Mouse (Mus musculus) hematopoietic stem cell, adult 5-6 weeks (primary cell): ENCODE measurements around the gene Mecom. TPM values are rescaled to one million over a fixed set of nuclear protein-coding genes. Genes with fewer than 3 reads are reported as not detected.
A peak's percentile ranks its signal among the peaks of the same experiment; 100 is the strongest.

Experiments used
- ATAC-seq, 2 experiments: fragments of 125-278 bp in 1 of 2; replicated peaks in 1 of 2; 2 replicates each; pipeline ENCODE4 v1.8.0; 2016 to 2017; ENCODE audit warnings: inconsistent platforms in 2 of 2, mild to moderate bottlenecking in 2 of 2, moderate number of reproducible peaks in 2 of 2, low read depth in 1 of 2, moderate TSS enrichment in 1 of 2; ENCODE audit not compliant: low FRiP score in 2 of 2, poor library complexity in 2 of 2, severe bottlenecking in 2 of 2, insufficient read depth in 1 of 2, low TSS enrichment in 1 of 2
- total RNA-seq: library from RNA; stranded (forward); fragments of 172-1452, 232-1000 nt; gene quantifications from 2 replicates; pipeline ENCODE4 v1.2.3, GENCODE M21; 2017

Mecom gene
- total RNA-seq, 1 experiment from 2014 or later = 82.2 TPM

DNA sequence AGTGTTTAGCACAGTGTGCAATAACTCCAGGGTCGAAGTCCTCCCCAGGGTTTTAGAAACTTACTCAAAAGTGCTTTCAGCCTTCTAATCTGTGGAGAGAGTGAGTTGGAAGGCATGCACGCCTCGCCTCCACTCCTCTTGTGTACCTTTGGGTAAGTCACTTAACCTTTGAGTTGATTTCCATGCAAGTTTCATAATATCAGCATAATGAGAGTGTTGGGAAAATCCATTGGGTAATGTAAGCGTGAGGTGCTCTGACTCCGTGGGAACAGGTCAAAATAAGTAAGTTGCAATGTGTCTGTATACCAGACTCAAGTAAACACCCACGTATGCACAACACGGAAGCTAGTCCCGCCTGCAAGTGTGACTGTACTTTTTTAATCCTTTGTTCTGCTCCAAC is 528.4 kb downstream of the Mecom start:
- no peak for ATAC-seq

DNA sequence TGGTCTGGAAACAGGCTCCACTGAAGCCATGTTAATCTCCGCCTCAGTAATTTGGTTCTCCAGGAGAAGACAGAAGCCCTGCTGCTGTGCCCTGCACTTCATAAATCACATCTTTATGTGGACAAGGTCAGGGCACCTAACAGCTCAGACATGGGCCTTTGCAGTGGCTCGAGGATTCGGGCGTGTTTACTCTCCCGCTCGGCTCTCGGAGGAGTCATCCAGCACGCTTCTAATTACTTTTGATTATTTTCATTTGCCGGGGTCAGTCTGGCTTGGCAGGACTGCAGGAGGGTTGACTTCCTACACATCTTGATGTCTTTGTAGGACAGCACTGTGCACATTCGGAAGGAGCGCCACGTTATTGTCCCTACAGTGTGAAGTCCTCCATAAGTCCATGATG is 529.6 kb downstream of the Mecom start:
- ATAC-seq = no peak

DNA sequence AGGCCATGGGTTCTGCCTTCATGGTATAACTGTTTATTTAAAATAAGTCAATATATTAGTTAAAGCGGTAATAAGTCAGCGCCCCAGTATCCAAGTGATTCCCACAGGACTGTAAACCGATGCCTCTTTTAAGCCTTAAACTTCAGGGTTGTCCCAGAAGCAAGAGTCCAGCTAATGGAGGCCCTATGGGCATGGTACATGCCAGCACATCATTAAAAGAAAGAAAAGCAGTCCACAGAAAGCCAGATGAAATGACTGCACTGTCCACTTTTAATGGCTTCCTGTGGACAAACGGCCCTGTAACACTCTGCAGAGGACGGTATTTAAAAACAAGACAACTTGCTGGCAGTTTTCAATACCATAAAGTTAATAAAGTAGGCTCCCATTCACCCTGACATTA is 531.0 kb downstream of the Mecom start:
- ATAC-seq = no peak

DNA sequence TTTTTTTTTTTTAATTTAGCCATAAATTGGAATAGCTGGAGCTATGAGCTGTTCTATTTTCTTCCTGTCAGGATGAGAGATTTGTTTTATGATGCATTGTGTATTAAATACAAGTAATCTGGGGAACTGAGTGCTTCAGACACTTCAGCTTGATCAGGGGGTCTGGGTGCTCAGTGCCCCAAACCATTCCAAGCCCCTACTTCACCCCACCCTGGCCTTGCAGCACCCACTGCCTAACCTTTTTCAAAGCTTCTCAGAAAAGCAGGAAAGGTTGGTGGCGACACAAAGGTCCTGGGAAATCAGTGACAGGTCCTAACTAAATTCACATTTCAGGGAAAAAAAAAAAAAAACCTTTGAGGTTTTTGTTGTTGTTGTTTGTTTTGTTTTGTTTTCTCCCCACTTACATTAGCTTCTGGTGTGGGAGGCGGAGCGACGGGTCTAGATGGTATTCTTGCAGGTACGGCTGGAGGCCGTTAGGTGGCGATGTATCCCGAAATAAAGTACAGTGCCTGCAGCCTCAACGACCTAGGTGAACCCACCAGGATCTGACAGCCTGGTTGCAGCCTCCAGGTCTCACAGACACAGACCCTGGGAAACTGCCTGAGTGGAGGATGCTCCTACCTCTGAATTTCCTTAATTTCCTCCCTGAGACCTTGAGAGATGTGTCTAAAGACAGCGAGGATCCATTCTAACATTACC is 532.7 kb downstream of the Mecom start:
- peak; percentile 89 to 92 for ATAC-seq

DNA sequence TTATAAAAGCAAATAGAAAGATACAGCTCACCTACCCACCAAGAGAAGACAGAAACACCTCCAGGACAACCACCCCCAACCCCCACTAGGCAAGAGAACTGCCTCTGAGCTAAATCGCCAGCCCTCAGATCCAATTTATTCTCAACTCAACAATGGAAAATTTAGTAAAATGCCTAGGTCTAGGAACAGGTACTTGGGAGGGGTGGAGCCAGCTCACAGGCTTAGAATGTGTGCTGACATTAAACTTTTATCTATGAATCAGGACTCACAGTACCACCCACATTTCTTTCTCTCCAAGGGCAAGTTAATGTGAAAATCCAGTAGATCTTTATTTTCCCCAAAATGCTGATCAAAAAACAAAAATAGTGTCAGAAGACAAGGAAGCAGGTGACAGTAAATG is 533.5 kb downstream of the Mecom start:
- no peak for ATAC-seq

DNA sequence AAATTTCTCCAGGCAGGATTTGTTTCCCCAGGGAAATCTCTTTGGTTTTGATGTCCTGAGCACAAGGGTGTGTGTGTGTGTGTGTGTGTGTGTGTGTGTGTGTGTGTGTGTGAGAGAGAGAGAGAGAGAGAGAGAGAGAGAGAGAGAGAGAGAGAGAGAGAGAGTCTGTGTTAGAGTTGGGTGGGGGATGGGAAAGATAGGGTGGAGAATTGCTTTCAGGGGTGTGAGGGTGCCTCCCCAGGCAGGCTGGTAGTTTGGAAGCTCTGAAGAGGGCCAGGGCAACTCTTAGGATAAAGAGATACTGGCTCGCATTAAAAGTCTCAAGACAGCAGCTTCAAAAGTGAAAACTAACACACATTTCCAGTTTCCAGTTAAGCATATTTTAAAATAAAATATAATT is 534.4 kb downstream of the Mecom start:
- ATAC-seq = no peak

DNA sequence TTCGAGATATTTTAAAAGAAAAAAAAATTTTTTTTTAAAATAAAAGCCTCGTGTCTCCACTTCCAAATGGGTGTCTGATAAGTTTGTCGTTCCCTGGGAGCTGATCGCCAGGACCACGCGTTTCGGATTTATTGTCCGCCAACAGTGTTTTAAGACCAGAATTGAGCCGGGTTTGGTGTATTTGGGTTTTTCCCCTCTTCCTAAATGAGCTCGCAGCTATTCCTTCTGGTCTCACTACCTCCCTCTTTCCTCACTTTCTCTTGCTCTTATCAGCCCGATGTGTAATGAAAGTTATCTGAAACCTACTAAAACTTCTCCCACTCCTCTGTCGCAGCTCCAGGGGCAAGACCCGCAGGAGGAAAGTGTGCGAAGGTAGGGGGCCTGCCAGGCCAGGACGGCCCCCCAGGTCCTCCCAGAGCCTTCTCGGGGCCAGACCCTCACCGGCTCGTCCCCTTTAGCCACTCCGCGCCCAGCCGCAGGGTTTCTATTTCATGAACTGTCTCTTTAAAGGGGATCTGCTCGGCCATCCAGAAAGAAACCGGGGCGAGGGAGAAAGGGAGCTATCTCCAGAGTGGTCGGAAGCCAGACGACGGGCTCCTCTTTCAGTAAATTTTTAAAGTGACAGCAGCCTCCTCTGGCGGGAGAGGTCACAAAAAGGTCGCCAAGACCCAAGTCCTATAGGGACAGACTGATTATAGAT is 535.0 kb downstream of the Mecom start:
- ATAC-seq = peak; percentile 6 to 38; a peak in 3 of 4 replicates

DNA sequence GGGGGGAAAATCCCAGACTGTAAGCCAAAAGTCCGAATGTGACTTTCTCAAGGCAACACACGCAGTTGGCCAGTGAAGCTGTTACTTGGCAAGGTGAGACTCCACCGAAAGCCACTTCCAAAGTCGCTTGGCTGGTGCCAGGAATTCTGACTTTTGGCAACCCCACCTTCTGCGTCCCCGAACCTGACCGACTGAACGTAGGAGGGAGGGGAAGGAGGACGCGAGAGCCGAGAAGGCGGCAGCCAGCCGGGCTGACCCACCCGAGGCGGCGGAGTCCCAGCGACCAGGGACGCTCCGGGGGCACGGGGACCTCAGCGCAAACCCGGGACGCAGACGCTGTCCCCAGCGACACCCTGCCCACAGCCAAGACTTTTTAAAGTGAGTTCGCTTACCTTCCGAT is 535.7 kb downstream of the Mecom start:
- 0 out of 4 replicates have a peak, but pooled peaks of 1 of the 2 experiments have one; percentile 18 for ATAC-seq

DNA sequence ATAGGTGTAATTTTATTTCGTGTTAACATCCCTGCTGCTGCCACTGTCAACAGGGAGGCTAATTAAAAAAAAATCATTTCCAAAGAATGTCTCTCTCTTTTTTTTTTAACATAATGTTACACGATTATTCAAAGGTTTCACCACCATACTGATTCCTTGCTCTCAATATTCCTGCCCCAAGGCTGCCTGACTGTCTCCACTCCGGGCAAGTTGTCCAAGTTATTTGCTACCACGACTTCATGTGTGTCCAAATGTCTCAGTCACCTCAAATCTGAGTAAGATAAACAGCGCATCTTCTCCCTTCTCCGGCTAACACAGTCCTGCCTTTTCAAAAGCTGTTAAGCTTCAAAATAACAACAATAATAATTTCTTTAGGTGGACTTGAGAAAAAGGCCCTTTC is 536.1 kb downstream of the Mecom start:
- no peak for ATAC-seq

DNA sequence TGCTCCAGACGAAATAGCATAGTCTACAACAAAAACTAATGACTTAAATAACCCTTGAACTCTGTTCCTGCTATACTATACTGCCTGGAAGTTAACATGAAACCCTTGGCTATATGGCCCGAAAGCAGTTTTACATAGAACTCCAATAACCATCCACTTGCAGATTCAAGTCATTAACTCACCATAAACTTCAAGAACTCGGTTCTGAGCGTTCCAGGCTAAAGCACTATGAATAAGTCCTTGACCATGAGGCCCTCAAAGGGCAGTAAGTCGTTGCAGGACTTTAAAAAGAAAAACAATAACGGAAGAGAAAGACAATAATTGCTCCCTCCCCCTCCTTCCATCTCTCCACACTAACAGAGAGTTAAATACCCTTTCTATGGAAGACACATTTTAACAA is 536.9 kb downstream of the Mecom start:
- no peak for ATAC-seq

DNA sequence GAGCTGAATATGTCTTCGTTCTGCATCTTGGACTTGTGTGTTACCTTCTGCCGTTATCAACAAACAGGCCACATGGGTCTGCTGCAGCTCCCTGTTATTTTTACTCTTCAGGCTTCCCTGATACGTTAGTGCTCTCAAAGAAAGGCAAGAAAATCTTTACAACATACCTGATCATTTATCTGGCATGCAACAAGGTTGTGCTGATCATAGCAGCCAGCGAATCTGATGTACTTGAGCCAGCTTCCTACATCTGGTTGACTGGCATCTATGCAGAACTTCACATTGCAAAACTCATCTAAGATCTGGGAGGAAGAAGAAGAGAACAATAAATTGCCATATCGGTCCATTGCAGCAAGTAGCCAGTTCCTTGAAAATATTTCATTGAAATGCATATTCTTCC is 538.2 kb downstream of the Mecom start:
- ATAC-seq = no peak

DNA sequence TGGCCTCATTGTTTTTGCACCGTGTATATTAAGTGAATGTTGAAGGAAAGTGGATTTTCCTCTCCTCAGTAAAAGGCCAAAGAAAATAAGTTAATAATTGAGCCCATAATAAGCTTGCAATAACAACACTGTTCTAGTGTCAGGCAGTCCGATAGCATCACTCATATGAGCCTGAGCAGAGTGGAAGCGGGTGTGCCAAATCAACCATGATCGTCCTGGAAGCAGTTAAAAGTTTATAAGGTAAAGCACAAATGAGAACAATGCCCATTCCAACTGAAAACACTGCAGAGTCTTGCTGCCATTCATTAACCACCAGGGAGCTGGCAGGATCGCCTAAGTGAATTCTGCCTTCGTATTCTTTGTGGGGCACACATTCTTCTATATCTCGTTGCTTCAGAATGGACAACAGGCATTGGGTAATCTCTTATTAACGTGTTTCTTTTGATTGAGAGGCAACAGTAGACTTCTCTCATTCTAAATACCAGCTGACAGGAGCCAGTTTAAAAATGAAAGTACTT is 542.9 kb downstream of the Mecom start:
- no peak for ATAC-seq

DNA sequence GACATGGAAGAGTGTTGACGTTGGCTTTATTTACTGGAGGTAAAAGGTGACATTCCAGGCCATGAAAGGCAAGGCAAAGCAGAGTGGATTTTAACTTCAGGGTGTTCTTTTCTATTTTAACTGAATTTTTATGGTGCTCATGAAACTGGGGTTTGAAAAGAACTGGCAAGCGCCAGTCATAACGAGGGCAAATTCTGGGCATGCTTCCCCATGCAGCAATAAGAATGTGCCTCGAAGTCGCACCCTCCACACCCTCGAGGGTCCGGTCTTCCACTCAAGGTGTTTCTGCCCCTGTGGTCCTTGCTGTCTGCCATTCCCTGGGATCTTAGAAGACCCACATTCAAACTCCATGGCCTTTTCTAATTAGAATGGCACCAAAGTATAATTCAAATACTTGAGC is 547.5 kb downstream of the Mecom start:
- no peak for ATAC-seq

DNA sequence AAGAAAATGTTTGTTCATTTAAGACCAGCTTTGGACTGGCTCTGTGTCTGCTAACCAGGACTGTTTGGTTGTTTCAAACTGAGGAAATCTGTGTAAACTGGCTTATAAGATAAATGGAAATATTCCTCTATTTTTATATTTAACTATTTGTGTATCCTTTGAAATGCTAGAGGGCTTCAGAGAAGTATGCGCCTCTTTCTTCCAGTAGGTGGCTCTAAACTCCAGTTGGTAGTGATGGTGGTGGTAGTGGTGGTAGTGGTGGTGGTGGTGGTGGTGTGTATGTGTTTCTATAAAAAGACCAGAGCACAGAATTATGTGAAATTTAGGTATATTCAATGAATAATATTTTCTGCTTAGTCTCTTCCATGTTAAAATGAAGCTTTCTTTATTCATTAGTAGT is 548.8 kb downstream of the Mecom start:
- ATAC-seq = peak in 1 of 2 experiments; percentile 57; a peak in 1 of 4 replicates

DNA sequence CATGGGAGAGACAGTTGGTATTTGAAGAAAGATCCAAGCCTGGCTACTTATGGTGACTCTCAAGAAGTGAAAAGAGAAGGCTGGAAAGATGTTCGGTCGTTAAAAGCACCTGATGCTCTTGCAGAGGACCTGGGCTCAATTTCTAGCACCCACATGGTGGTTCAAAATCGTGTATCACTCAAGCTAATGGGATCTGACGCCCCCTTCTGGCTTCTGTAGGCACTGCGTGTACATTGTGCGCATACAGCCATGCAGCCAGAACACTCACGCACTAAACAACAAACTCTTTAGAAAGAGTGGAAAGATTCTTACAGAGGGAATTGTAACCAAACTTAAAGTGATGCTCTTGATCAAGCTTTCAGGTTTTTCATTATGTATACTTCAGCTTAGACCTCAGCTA is 550.7 kb downstream of the Mecom start:
- ATAC-seq = no peak

DNA sequence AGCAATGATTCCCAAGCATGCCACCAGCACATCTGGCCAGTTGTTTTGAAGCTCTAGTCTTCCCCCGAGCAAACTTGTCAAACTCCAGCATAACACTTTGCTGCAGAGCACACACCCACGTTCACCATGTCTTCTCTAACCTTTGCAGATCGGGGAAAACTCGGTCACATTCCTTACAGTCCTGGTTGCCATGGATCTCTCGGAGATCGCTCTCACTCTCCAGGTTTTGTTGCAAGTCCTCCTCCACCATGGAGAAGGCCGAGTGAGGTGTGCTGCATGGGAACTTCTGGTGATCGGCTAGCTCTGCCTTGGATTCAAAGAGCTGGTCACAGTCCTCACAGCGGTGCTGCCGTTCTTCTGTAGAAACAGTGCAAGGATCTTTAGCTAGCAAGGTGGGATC is 554.5 kb downstream of the Mecom start:
- ATAC-seq = no peak

DNA sequence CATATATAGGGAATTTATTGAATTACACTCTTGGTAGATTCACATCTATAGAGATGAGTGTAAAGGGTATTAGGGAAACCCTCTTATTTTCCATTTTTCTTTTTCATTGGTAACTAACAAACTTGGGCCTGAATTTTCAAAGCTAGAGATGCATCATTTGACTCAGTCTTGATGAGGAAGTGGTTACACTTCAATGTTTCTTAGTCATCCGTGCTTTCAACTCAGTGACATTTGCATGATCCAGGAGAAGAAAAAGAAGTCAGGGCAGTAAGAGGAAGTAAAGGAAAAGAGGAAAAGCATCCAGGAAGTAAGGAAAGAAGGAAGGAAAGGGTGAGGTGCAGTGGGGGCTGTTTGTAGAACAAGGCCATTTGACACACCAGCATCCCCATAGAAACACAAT is 556.3 kb downstream of the Mecom start:
- ATAC-seq = peak; percentile 42 to 65; a peak in 3 of 4 replicates

DNA sequence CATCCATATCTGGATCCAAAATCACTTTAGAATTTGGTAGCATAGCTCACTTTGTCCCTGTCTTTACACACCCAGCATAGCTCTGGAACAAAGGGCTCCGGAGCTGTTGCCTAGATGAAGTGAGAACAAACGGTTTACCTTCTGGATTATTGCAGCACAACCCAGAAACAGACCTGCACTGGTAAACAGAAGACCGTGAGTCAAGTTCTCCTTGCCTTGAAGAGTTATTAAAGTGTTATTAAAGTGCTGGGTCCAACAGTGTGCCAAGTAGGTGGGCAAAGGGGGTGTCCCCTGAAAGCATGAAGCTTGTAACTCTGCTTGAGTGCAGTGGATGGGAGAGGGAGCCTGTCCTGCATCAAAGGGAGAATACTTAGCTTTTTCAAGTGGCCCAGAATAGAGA is 563.4 kb downstream of the Mecom start:
- no peak for ATAC-seq
